17 mouse cellular contexts compared by ENCODE assay signal in genomic region chr6:99552816-99553215, GRCm38 (mm10).
"Had no signal": no experiment of that assay in that cellular context is flagged by ENCODE, and none has a peak within 500 bp of the region (broad histone marks: within the 10 kb centered on the region; RNA-seq: fewer than 3 reads in every experiment).

No protein-coding gene starts in this region.

- H3K9ac ChIP-seq: lung, embryonic 14.5 days; midbrain, embryonic 12.5 days; neural tube, embryonic 13.5 days had no signal

- H3K9me3 ChIP-seq: midbrain, embryonic 10.5 days; midbrain, embryonic 12.5 days had no signal

- ATAC-seq: midbrain, embryonic 16.5 days had no signal

- H3K27me3 ChIP-seq: midbrain, embryonic 12.5 days; neural tube, embryonic 13.5 days had no signal

- H3K4me1 ChIP-seq: midbrain, embryonic 10.5 days; midbrain, embryonic 12.5 days; neural tube, embryonic 13.5 days had no signal

- H3K27ac ChIP-seq: midbrain, embryonic 10.5 days; midbrain, embryonic 12.5 days; neural tube, embryonic 13.5 days had no signal

- H3K36me3 ChIP-seq: midbrain, embryonic 10.5 days; midbrain, embryonic 12.5 days; neural tube, embryonic 13.5 days had no signal

- DNase-seq: lung, adult 18-20 months; lung, embryonic 14.5 days; lung, postnatal 10 days; lung, postnatal 4 days; midbrain, embryonic 14.5 days; right cerebral cortex, adult 18-20 months; right cerebral cortex, postnatal 25 days; right cerebral cortex, postnatal 4 days; spleen, adult 18-20 months; thymus, adult 18-20 months; thymus, postnatal 14 days; thymus, postnatal 36 days had no signal

- H3K4me3 ChIP-seq: midbrain, embryonic 10.5 days; midbrain, embryonic 12.5 days; myocyte; neural tube, embryonic 13.5 days had no signal

- H3K4me2 ChIP-seq: lung, embryonic 14.5 days; midbrain, embryonic 12.5 days; neural tube, embryonic 13.5 days had no signal
